Mouse (Mus musculus): ENCODE measurements around the gene Cntnap2. TPM values are rescaled to one million over a fixed set of nuclear protein-coding genes. Genes with fewer than 3 reads are reported as not detected.

Gene Cntnap2
- total and polyA plus RNA-seq, 3 experiments, result 0.05 TPM; not detected in 2

DNA sequence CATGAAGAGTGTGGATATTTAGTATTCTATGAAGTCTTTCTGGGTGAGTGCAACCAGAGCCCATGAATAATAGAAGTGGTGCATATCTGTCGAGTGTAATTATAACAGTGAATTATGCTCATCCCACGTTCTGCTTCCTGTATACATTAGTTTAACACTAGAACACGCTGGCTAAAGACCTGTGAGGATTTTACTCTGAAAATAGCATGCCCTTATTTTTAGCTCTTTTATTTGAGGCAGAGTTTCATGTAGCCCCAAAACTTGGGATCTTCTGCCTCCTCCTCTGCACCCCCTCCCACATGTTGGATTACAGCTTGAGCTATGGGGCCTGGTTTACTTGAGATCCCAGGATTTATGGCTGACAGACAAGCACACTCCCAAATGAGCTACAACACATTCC lies 1945.3 kb downstream of the Cntnap2 start:
- Histone ChIP-seq H3K4me1 (ENCODE audit: insufficient read depth, low read depth, low read length) (no peaks in the 10 kb centered on the region), H3K27me3 (ENCODE audit: insufficient read depth, low read length) (no peaks in the 10 kb centered on the region), H3K9me3 (replicated peaks) (no peaks in the 10 kb centered on the region), H3K36me3 (replicated peaks) (no peaks in the 10 kb centered on the region), H3K4me3 (ENCODE audit: low read depth, low read length) (no peak overlapping the region)
- DNase-seq (ENCODE audit: low spot score), result no peak
- no peak for ATAC-seq (ENCODE audit: extremely low read depth, insufficient number of reproducible peaks, low FRiP score, poor library complexity, severe bottlenecking)
- no peak for TF ChIP-seq POLR2AphosphoS5 (IDR thresholded peaks at IDR 0.05; ENCODE audit: insufficient replicate concordance, low read depth, low read length)
- TF ChIP-seq GATA1 (IDR thresholded peaks at IDR 0.05; ENCODE audit: borderline replicate concordance, low read length), result no peak
- no peak for TF ChIP-seq GATA2 (IDR thresholded peaks at IDR 0.05; ENCODE audit: borderline replicate concordance, low read depth, low read length)
- TF ChIP-seq CTCF (IDR thresholded peaks at IDR 0.05; ENCODE audit: low read depth, low read length), result no peak

DNA sequence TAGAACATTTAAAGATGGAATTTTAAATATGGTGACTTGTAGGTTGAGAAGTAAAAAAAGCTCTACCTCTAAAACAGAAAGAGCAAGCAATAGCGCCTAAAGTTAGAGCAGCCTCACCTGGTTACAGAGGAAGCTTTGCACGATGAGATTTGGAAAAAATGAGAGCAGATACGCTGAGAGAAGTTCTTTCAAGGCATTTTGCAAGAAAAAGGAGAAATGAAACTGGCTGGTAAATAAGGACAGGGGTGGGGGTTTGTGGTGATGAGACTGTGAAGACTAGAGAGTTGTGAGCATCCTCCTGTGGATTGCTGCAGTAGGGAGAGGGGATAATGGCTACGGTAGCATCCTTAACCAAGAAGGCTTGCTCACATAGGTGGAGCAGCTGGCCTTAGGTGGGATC lies 1953.8 kb downstream of the Cntnap2 start:
- DNase-seq (ENCODE audit: low spot score) (no peak), ATAC-seq (ENCODE audit: extremely low read depth, insufficient number of reproducible peaks, low FRiP score, poor library complexity, severe bottlenecking) (no peak)
- H3K9me3 ChIP-seq (replicated peaks), result no peaks in the 10 kb centered on the region
- no peaks in the 10 kb centered on the region for H3K4me1 ChIP-seq (ENCODE audit: insufficient read depth, low read depth, low read length)
- TF ChIP-seq GATA1 (IDR thresholded peaks at IDR 0.05; ENCODE audit: borderline replicate concordance, low read length) (no peak), POLR2AphosphoS5 (IDR thresholded peaks at IDR 0.05; ENCODE audit: insufficient replicate concordance, low read depth, low read length) (no peak), TAL1 (conservative IDR thresholded peaks at IDR 0.05; ENCODE audit: low read depth, low read length) (no peak), CTCF (IDR thresholded peaks at IDR 0.05; ENCODE audit: low read depth, low read length) (no peak), GATA2 (IDR thresholded peaks at IDR 0.05; ENCODE audit: borderline replicate concordance, low read depth, low read length) (no peak)
- no peaks in the 10 kb centered on the region for H3K27me3 ChIP-seq (ENCODE audit: insufficient read depth, low read length)
- H3K4me3 ChIP-seq (ENCODE audit: low read depth, low read length), result no peak overlapping the region
- no peaks in the 10 kb centered on the region for H3K36me3 ChIP-seq (replicated peaks)

DNA sequence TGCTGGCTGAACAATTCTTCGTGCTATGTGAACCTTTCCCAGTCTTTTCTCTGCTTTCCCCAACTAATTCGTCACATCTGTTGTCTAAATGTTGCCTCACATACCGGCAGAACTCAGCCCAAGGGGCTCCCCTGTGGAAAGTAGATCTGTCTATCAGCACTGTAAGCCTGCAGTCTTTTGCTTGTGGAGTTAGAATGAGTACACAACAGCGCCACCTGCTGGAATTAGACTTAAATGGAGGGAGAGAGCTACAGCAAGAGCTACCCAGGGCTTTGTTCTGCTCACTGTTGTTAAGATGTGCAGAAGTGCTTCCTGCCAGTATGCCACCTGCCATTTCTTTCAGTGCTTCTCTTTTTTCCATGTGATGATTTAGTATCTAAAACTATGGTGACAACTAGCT lies 1954.4 kb downstream of the Cntnap2 start:
- Histone ChIP-seq H3K4me1 (ENCODE audit: insufficient read depth, low read depth, low read length) (no peaks in the 10 kb centered on the region), H3K36me3 (replicated peaks) (no peaks in the 10 kb centered on the region), H3K4me3 (ENCODE audit: low read depth, low read length) (no peak overlapping the region), H3K9me3 (replicated peaks) (no peaks in the 10 kb centered on the region), H3K27me3 (ENCODE audit: insufficient read depth, low read length) (no peaks in the 10 kb centered on the region)
- DNase-seq (ENCODE audit: low spot score) (peak; percentile 5), ATAC-seq (ENCODE audit: extremely low read depth, insufficient number of reproducible peaks, low FRiP score, poor library complexity, severe bottlenecking) (peak; percentile 15; the same call in 1 of the 2 replicates)
- TF ChIP-seq CTCF (IDR thresholded peaks at IDR 0.05; ENCODE audit: low read depth, low read length), result peak; percentile 32; the same call in 1 of the 2 replicates
- TF ChIP-seq POLR2AphosphoS5 (IDR thresholded peaks at IDR 0.05; ENCODE audit: insufficient replicate concordance, low read depth, low read length), result no peak

DNA sequence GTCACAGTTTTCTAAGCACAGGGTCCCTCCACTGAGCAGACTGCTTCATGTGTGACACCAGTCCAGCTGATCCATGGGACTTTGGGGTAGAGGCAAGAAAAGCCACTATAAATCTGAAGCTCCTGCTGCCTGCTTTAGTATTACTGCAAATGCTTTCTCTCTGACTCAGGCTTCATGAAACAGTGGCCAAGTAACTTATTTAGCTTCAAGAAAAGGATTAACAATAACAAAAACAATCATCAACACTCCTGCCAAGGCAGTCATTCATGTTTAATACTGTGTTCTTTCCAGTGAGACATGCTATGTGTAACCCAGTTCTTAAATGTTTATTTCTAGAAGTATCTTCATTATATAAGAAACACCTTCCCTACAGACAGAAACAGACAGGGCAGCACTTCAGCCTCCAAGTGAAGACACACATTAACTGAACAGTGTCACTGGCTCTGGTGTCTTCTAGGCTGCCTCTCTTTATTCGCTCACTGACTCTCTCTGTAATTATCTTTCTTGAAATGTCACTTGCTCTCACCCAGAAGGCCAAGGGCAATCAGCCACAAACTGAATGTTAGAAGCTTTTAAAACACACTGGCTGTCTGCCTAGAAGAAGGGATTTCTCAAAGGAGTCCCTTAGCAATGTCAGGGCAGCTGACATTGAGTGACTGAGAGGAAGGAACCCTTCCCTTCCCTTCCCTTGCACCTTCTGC lies 1955.9 kb downstream of the Cntnap2 start:
- DNase-seq (ENCODE audit: low spot score), result no peak
- Histone ChIP-seq H3K27me3 (ENCODE audit: insufficient read depth, low read length) (no peaks in the 10 kb centered on the region), H3K36me3 (replicated peaks) (no peaks in the 10 kb centered on the region), H3K9me3 (replicated peaks) (no peaks in the 10 kb centered on the region), H3K4me1 (ENCODE audit: insufficient read depth, low read depth, low read length) (no peaks in the 10 kb centered on the region), H3K4me3 (ENCODE audit: low read depth, low read length) (no peak overlapping the region)
- ATAC-seq (ENCODE audit: extremely low read depth, insufficient number of reproducible peaks, low FRiP score, poor library complexity, severe bottlenecking), result no peak
- TF ChIP-seq GATA1 (IDR thresholded peaks at IDR 0.05; ENCODE audit: borderline replicate concordance, low read length), result no peak
- no peak for TF ChIP-seq CTCF (IDR thresholded peaks at IDR 0.05; ENCODE audit: low read depth, low read length)
- TF ChIP-seq TAL1 (conservative IDR thresholded peaks at IDR 0.05; ENCODE audit: low read depth, low read length), result no peak
- TF ChIP-seq GATA2 (IDR thresholded peaks at IDR 0.05; ENCODE audit: borderline replicate concordance, low read depth, low read length), result no peak
- TF ChIP-seq POLR2AphosphoS5 (IDR thresholded peaks at IDR 0.05; ENCODE audit: insufficient replicate concordance, low read depth, low read length), result no peak

DNA sequence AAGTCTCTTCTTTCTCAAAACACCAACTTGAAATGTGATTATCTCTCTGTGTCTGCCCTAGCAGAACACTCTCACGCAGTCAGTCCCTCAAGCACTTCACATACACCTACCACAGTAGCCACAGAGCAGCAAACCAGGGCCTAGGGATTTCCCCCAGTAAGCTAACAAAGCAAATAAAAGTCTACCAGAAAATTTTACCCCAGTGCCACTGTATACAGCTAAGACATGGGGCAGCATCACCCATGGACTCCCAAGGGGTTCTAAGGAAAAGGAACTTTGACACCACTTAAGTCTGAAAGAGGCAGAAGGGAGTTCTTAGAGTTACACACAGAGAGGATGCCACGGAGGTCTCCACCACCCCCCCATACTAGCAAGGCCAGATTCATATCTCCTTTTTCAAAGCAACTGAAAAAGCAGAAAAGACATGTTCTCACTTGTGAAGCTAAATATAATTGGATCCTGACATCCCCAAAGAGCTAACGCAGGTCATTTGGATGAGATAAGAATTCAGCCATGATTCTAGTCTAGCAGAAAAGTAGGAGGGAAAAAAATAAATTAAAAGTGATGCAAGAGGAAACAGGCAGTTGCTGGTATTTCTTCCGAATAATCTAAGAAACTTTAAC lies 1967.0 kb downstream of the Cntnap2 start:
- DNase-seq (ENCODE audit: low spot score) (no peak), ATAC-seq (ENCODE audit: extremely low read depth, insufficient number of reproducible peaks, low FRiP score, poor library complexity, severe bottlenecking) (no peak)
- H3K36me3 ChIP-seq (replicated peaks), result no peaks in the 10 kb centered on the region
- no peaks in the 10 kb centered on the region for H3K9me3 ChIP-seq (replicated peaks)
- no peaks in the 10 kb centered on the region for H3K4me1 ChIP-seq (ENCODE audit: insufficient read depth, low read depth, low read length)
- no peak for TF ChIP-seq POLR2AphosphoS5 (IDR thresholded peaks at IDR 0.05; ENCODE audit: insufficient replicate concordance, low read depth, low read length)
- TF ChIP-seq GATA2 (IDR thresholded peaks at IDR 0.05; ENCODE audit: borderline replicate concordance, low read depth, low read length), result no peak
- TF ChIP-seq CTCF (IDR thresholded peaks at IDR 0.05; ENCODE audit: low read depth, low read length), result no peak
- TF ChIP-seq TAL1 (conservative IDR thresholded peaks at IDR 0.05; ENCODE audit: low read depth, low read length), result no peak
- TF ChIP-seq GATA1 (IDR thresholded peaks at IDR 0.05; ENCODE audit: borderline replicate concordance, low read length), result no peak
- no peak overlapping the region for H3K4me3 ChIP-seq (ENCODE audit: low read depth, low read length)
- peaks cover 2% of the 10 kb centered on the region; the same call in 1 of the 2 replicates for H3K27me3 ChIP-seq (ENCODE audit: insufficient read depth, low read length)

DNA sequence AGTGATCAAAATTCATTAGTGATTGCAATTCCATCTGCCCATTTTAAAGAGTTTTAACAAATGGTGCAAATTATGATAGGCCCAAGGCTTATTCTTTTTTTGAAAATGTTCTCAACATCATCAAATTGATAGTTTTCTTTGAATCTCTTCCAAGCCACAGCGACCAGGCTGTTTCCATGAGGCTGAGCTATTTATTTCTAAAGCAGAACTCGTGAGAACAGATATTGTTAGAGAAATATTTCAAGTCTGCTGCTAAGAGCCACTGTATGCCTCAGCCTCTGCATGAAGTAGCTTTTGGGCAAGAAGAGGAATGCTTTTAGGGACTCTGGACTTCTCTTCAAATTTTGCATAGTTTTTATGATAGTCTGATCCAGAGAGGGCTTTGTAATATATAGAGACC lies 1972.2 kb downstream of the Cntnap2 start:
- no peaks in the 10 kb centered on the region for H3K27me3 ChIP-seq (ENCODE audit: insufficient read depth, low read length)
- H3K4me3 ChIP-seq (ENCODE audit: low read depth, low read length), result no peak overlapping the region
- no peak for TF ChIP-seq CTCF (IDR thresholded peaks at IDR 0.05; ENCODE audit: low read depth, low read length)
- no peak for TF ChIP-seq POLR2AphosphoS5 (IDR thresholded peaks at IDR 0.05; ENCODE audit: insufficient replicate concordance, low read depth, low read length)
- no peak for TF ChIP-seq GATA2 (IDR thresholded peaks at IDR 0.05; ENCODE audit: borderline replicate concordance, low read depth, low read length)
- TF ChIP-seq GATA1 (IDR thresholded peaks at IDR 0.05; ENCODE audit: borderline replicate concordance, low read length), result no peak
- no peak for TF ChIP-seq TAL1 (conservative IDR thresholded peaks at IDR 0.05; ENCODE audit: low read depth, low read length)
- ATAC-seq (ENCODE audit: extremely low read depth, insufficient number of reproducible peaks, low FRiP score, poor library complexity, severe bottlenecking), result no peak
- no peaks in the 10 kb centered on the region for H3K4me1 ChIP-seq (ENCODE audit: insufficient read depth, low read depth, low read length)
- no peaks in the 10 kb centered on the region for H3K9me3 ChIP-seq (replicated peaks)
- no peaks in the 10 kb centered on the region for H3K36me3 ChIP-seq (replicated peaks)
- DNase-seq (ENCODE audit: low spot score), result no peak

Measured in G1E (cell line).